Mouse (Mus musculus) mouse embryonic stem cell (cell line): Measurements from ENCODE around the gene Tmem108.

Source experiments
- in situ Hi-C, 2 experiments: fragments of 300-500 bp; cut with MboI; formaldehyde crosslinking; loops; 1 replicate in 1 of 2; 3 replicates in 1 of 2; pipeline ENCODE4 v1.14.3; 2019 to 2020; ENCODE audit warnings: low sequenced_read_pairs in 2 of 2, low pct_unique_long_range_greater_than_20kb in 1 of 2, mixed read lengths in 1 of 2; ENCODE audit not compliant: unreplicated experiment in 1 of 2

Tmem108 gene

DNA sequence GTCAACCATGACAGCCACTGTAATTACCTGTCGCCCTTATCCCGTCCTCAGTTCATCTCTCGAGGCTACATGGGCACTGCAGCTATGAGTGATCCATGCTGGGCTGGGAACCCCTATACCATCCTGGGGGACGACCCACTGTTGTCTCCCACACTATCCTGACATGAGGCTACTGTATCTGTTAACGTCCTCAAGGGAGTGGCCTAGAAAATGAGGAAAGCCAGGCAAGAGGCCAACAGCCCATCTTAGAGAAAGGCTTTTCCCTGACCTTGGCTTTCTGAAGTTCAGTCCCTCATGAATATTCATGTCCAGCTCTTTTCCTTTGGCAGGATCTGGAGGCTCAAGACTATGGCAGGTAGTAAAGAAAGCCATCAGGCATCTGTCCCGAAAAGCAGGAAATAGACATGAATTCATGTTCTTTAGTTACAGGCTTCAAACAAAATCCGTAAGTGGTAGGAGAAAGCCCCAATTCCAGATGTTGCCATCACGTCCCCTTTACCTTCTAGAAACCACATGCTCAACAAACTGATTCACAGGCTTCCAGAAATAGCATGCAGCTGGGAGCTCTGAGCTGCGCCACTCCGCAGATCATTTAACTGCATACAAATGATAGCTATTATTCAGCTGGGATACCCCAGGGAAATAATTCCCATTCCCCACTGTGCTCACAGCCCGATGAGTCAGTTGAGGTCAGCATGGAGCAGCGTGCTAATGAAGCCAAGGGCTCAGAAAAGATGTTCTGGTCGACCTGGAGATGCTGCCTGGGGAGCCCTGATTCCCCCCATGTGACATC is 104.3 kb downstream of the Tmem108 start:
- in situ Hi-C loops = no loop called here

DNA sequence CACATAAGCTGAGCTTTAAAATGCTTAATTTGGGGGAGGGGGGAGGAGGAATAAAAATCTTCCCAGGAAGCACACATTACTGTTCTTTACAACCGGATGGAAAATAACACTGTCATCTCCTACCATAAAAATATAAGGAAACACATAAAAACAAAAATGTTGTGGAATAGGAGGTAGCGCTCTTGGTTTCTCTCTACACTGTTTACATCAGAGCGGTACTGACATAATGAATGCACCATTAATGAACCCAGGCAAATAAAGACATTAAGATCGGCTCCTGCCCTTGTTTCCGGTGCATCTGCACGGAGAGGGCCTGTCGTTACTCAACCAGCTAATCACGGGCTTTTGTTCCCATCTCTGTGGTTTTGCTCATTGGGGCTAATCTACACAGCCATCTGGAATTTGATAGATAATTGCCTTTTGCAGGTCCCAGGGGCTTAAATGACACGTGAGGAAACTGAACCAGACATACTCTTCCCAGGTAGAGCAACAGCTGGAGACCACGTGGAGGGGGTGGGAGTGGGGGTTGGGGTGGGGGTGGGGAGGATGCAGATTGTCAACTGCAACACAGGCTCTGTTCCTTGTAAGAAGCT is 107.5 kb downstream of the Tmem108 start:
- in situ Hi-C loops = no loop called here

DNA sequence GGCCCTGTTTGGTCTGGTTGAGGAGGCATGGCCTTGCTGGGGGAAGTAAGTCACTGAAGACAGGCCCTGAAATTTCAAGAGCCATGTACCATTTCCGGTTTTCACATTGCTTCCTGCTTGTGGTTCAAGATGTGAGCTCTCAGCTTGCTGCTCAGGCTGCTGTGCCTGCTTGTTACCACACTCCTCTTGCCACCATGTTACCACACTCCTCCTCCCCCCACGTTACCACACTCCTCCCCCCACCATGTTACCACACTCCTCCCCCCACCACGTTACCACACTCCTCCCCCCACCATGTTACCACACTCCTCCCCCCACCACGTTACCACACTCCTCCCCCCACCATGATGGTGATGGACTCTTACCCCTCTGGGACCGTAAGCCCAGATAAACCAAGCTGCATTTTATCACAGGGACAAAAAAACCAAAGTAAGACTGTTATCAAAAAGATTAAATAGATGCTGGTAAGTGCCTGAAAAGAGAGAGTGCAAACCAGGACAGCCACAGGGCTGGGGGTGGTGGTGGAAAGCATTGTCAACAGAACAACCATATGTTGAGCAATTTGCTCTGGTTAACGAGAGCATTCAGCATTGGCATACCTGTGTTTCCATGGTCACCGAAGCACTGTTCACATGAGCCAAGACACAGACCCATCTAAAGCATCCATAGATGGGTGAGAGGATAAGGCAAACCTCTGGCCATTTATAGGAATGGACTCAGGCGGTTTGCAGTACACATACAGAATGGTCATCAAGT is 109.3 kb downstream of the Tmem108 start:
- in situ Hi-C loops = no loop called here

DNA sequence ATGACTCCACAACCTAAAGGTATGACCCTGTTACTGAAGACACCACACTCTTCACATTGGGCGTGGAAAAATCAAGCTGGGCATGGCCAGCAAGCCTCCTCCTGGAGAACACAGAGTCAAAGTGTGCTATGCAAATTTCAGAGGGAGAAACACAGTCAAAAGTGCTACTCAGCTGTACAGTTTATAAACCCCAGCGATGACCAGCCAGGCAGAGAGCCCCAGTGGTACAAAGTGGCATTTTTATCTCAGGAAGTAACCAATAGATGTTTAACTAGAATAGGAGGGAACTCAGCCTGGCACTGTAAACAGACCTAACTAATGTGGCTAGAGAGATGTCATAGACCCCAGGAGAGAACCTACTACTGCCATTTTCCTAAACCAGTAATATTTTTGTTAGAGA is 115.0 kb downstream of the Tmem108 start:
- in situ Hi-C loops = no loop called here

DNA sequence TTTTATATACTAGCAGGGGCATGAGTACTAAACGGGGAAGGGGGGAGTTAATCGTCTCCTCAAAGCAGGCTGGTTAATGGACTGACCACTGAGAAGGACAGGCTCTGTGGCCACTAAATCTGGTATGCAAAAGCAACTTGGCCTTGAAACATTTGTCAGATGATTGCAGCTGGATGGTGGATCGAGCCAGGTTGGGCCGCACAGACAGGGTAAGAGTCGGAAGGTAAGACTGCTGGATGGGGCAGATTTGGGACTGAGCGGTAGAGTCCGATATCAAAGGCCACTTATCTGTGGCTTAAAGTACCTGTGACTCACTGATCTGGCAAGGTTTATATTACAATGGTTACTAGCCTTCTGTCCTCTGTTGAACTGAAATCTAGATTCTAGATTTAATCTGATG is 115.9 kb downstream of the Tmem108 start:
- in situ Hi-C loops = no loop called here

DNA sequence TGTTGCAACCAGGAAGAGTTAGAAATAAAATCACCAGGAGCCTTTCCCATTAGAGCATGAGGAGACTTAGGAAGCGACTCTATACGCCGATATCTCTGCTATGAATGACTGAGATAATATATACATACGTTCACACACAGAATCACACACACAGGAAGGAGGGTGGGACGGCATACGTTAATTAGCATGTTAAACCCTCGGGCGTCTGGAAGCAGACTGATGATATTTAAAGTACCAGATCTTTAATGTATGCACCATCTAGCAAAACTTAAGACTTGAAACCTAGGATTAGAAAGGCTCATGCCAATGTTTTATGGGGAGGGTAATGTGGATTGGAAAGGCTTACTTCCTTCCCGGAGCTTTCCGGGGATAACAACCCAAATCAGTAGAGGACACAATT is 119.3 kb downstream of the Tmem108 start:
- in situ Hi-C loops = no loop called here

DNA sequence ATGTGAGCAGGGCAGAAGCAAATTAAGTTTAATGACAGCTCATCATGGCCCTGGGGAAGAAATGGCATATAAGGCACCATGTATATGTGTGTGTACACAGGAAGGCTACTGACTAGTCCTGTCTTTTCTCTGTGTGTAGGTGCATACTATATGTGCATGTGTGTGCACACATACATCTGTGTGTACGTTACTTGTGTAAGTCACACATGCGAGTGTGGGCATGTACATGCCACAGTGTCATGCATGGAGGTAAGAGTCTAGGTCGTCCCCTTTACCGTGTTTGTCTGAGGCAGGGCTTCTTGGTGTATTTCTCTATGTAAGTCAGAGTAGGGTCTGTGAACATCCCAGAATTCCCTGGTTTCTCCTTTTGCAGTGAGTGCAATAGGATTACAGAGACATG is 120.3 kb downstream of the Tmem108 start:
- in situ Hi-C loops = no loop called here

DNA sequence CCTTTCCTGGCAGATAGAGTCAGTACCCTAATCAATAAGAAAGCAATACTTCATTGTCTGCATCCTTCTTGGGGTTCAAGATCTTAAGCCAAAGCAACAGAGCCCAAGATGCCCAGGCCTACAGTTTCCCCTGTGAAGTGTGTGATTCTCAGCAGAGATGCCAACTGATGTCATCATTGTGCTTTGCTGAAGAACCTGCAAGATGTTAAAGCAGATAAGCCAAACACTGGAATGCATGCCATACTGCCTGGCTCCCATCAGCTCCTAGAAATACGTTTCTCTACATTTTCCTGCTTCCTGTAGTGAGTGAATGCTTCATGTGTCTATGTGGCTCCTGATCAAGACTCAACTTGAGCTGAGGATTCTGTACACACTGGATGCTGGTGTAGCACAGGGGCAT is 122.2 kb downstream of the Tmem108 start:
- in situ Hi-C loops = no loop called here

DNA sequence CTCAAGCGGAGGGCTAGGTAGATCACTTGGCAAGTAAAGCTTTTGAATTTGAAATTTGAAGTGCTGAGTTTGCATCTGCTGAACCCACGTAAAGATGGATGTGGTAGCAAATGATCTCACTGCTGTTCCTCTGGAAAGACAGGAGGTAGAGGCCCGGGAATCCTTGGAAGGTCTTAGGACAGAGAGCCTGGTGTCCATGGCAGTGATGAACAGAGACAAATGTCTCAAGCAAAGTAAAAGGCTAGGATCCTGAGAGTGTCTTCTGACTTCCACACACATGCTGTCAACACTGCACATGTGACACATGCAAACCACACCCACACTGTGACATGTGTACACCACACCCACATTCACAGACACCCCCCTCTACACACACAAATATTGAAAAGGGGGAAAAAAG is 124.2 kb downstream of the Tmem108 start:
- in situ Hi-C loops = no loop called here

DNA sequence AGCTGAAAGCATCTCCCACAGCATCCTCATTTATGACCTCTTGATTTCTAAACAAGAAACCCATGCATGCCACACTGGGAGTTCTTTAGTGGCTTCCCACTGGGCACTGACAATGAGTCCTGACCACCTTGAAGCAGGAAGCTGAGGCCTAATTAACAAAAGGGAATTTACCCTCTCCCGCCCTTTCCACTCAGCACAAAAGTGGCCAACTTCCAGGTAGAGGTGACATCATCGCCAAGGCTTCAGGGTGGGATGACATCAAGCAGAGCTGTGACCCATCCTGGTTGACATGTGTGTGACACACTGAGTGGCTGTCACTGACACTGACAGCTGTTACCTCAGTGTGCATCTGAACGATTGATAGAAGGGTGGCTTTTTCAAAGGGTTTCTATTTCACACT is 124.8 kb downstream of the Tmem108 start:
- in situ Hi-C loops = no loop called here

DNA sequence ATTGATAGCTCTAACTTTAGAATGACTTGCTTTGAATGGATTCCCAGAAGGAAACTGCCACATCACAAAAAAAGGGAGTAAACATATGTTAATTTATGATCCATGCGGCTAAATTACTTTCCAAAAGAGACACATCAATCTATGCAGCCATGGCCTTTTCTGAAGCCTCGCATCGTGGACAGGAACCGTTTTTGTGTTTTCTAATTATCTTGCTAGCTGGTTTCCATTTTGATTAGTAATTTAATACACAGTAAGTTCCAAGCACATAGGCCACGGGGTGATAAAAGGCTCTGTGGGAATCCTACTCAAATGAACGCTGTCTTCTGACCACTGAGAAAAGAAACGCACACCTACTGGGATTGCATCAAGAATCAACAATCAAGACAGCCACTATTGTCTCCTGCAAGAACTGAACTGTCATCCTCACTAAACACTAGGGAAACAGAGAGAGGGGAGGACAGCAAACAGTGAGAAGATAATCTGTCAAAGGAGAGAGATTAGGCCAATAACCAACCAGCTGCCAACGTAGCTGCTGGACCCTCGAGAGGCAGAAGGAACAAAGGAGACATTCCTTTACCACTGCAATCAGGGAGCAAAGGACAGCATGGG is 132.7 kb downstream of the Tmem108 start:
- in situ Hi-C loops = loop anchor here (10.0 kb wide), 2 partner anchors 126 to 366 kb away; no protein-coding TSS in a partner anchor

DNA sequence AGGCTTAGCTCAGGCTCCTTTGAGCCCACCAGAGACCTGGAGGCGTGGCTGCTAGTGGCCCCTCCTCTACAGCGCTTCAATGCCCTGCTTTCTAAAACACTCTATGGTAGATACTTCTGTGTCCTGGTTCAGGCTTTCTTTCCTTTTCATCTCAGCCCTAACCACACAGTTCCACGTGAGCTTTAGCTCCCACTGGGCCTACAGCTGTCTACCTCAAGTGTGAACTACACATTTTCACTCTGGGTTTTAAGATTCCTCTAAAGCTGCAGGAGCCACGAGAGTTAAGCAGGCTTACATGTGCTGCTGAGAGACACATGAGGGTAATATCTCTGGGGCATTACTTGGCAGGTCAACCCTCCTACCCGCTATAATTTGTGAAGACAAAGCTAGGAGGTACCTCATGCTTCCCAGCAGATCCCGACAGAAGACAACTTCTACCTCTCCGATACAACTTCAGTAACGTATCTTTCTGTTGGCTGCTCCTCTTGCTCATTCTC is 134.2 kb downstream of the Tmem108 start:
- in situ Hi-C loops = loop anchor here (10.0 kb wide), 2 partner anchors 127 to 367 kb away; no protein-coding TSS in a partner anchor

DNA sequence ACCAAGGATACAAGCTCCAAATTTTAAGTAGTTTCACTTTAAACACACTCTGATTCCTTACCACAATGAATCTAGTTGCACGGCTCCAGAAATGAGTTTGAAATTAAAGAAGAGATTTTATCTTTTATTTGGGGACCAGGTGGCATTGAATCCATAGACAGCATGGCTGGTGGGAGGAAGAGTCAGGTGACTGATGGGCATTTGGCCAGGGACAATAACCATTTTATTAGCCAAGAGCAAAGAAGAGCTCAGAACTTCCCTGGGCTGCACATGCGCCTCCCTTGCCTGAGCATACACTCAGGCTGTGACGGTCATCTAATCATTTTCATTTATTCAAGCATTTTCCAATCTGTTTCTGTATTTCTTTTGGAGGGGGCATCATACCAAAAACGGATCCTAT is 135.5 kb downstream of the Tmem108 start:
- in situ Hi-C loops = loop anchor here (10.0 kb wide), 2 partner anchors 129 to 369 kb away; no protein-coding TSS in a partner anchor

DNA sequence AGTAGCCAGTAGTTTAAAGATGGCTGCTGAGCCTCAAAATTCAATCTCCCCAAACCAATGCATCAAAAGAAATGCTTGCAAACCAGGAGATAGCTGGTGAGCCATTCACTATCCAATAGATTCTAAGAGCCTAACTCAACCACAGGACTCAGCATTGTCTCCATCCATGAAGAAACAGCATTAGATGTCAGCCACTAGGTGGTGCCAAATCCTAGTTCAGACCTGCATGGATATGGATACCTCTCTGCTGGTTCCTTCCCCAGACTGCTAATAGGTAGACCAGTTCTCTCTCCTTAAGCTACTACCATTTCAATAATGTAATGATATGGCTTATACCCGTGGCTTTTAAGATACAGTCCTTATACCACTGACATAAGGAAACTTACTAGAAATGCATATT is 137.0 kb downstream of the Tmem108 start:
- in situ Hi-C loops = loop anchor here (10.0 kb wide), 2 partner anchors 130 to 370 kb away; no protein-coding TSS in a partner anchor

DNA sequence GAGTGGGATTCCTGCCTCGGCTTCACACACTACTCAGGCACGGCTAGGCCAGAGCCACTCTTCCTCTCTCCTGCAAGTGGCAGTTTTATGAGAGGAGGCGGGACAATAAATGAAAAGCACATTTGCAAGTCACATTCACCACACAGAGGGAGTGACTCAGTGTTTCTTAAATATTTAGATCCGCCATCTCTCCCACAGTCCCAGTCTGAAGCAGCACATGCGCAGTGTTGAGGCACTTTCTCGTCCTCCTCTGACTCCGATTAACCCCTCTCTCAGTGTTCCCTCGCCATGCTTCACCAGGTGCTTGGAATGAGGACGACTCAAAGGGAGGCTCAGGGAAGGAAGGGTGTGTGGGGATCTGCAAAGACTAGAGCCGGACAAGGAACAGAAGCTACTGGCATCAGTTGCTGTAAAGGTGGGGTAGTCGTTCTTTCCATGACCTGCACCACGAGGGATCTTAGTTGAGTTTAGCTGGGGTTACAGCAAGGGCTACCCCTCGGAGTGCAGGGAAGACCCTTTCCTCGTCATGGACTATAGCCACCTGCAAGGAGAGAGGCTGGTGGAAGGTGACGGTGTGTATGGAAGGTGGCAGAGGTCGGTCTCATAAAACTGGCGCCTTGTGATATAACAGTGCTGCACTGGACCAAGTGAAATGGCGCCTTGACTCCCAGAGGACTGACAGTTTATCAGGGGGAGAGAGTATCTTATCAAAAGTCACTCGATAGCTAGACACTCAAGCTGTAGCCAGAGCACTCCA is 137.9 kb downstream of the Tmem108 start:
- in situ Hi-C loops = loop anchor here (10.0 kb wide), 2 partner anchors 131 to 371 kb away; no protein-coding TSS in a partner anchor

DNA sequence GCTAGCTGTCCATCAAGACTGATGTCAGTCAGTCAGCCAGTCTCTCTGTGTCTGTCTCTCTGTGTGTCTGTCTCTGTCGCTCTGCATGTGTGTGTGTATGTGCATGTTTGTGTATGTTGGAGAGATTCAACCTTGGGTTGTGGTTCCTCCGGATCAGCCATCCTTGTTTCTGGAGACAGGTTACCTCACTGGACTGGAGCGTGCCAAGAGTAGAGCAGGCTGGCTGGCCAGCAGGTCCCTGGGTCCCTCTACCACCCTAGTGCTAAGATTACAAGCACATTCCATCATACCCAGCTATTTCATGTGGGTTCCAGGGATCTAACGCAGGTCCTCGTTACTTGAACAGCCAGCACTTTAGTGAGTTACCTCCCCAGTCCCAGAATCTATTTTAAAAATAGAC is 138.6 kb downstream of the Tmem108 start:
- in situ Hi-C loops = loop anchor here (10.0 kb wide), 2 partner anchors 132 to 372 kb away; no protein-coding TSS in a partner anchor

DNA sequence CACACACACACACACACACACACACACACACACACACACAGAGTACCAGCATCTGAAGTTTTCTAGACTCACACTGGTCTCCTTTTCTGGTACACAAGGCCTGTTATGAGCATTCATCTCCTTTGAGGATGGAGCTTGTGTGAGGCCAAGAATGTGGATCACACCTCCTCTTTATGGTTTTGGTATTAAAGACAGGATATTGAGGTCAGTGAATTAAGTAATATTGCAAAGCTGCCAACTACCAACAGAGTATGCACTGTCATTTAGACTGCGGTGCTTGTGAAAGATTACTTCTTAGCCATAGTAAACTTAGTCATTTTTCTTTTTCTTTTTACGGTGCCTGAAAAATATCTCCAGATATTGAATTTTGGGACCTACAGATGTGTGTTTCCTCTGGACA is 139.8 kb downstream of the Tmem108 start:
- in situ Hi-C loops = loop anchor here (10.0 kb wide), 2 partner anchors 133 to 373 kb away; no protein-coding TSS in a partner anchor
